Mouse (Mus musculus): ENCODE data around the gene Speg. TPM values are rescaled to one million over a fixed set of nuclear protein-coding genes. Genes with fewer than 3 reads are reported as not detected.
A peak's percentile ranks its signal among the peaks of the same experiment; 100 is the strongest.

Speg gene
- total RNA-seq, 4 experiments from 2014 or later = 131 to 145 (median 137) TPM

- DNase-seq (ENCODE audit: low spot score) = no peak
These were observed 9.5 kb upstream of the Speg start for GRCm38 (mm10) chr1:75365510-75366137.

DNA sequence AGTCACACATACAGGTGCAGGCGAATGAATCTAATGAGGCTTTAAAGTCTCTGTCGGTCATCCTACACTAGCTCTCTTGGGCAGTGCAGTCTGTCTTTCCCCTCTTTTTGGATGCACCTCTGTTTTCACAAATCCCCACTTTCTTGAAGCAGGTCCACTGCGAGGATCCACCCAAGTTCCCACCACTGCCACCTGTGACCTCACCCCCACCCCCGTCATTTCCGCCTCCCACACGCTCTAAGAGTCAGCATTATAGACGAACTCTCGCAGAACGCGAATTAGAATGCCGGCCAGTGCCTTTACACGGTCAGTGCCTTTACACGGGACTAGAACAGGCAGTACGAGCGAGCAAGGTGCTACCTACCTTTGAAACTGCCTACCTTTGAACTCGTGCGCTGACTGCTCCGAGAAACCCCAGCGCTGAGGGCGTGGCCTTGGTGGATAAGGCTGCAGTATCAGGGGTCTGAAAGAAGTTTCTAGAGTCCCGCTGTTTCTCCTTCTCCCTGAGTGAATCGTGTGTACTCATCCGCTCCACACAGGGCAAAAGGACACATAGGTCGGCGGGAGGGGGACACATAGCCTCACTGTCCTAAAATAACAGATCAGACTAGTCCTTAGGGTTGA is 5.6 kb upstream of the Speg start:
- no peak for DNase-seq (ENCODE audit: low spot score)

DNA sequence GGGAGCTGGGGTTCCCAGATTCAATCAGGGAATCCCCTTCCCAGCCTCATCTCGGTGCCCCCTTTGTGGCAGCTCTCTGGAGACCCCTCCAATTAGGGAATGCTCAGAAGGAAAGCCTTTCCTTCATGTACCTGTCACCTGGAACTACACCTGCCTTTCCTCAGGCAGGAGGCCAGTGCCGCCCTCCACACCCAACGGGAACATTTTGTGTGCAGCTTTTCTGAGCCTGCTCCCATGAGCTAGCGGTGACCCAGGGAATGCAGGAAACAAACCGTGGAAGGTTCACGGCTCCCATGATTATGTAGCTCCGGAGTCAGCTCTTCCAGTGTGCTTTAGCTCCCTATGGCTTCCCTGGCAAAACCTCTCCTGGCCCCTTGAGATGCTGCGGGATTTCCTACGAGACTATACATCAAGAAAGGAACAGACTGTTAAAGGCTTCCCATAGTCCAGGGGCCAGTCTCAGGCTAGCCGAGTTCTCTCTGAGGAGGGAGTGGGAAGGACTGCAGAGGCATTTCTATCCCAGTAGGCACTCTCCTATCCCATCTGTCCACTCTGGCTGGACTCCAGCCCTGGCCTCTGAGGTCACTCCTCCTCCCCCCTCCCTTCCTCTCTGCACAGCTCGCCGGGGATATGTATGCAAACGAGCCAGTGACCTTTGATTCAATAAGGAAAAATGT is 5.0 kb upstream of the Speg start:
- DNase-seq (ENCODE audit: low spot score) = peak; percentile 59

- DNase-seq (ENCODE audit: low spot score) = peak; percentile 63
These were observed 3.6 kb upstream of the Speg start for GRCm38 (mm10) chr1:75371317-75372095.

- DNase-seq (ENCODE audit: low spot score) = no peak
These were observed 2.6 kb upstream of the Speg start for GRCm38 (mm10) chr1:75372450-75372849.

DNA sequence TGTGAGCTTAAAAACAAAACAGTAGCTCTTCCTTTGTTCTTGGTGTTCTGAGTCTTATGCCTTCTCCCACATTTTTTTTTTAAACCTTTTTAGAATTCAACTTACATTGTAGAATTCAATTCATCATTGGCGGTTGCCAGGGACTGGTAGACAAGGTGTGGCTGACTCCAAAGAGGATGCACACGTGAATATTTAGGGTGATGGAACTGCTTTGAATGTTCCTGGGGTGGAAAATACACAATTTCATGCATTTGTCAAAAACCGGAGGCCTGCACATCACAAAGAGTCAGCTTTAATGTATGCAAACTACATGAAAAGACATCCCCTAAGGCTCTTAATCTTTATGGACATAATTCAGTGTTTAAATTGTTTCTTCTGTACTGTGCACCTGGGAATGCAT is 1.8 kb upstream of the Speg start:
- DNase-seq (ENCODE audit: low spot score) = no peak

- DNase-seq (ENCODE audit: low spot score) = no peak
These were observed 4.1 kb downstream of the Speg start for GRCm38 (mm10) chr1:75379196-75379595.

GRCm38 (mm10) chr1:75379931-75380330 is 4.8 kb downstream of the Speg start:
- no peak for DNase-seq (ENCODE audit: low spot score)

GRCm38 (mm10) chr1:75380951-75381350 is 5.9 kb downstream of the Speg start:
- no peak for DNase-seq (ENCODE audit: low spot score)

DNA sequence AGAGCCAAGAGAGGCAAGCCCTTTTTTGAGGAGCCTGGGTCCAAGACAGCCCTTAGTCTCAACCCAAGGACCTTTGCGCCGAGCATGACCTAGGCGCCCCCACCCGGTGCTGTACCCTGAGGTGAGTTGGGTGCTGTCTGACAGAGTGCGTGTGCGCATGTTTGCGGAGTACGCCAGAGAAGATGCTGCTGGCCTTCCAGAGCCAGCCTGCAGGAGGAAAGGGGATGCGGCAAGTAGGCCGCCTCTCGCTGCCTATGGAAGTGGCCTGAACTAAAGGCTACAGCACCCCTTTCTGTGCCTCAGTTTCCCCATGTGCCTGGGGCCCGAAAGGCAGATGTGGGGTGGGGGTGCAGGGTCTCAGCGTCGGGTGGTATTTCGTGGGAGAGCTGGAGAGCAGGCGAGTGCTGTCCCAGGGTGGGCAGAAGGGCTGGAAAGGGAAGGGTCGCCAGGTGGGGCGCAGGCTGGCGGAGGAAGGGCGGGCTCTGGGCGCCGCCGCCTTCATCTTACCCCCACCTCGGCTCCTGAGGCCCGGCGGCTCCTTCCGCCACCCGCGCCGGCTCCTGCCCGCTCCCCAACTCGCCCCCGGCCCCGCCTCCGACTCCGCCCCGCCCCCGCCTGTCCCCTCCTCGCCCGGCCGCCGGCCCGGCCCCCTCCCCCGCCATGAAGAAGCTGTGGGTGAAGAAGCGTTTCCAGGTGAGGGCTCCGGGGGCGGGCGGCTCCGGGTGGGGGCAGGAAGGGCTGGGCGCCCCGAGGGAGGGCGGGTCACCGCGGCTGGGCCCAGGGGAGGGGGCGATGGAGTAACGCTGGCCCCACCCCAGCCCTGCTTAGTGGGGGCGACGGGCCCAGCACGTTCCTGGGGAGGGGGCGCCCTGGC is 6.6 kb downstream of the Speg start:
- DNase-seq (ENCODE audit: low spot score) = no peak

- DNase-seq (ENCODE audit: low spot score) = no peak
These were observed 7.4 kb downstream of the Speg start for GRCm38 (mm10) chr1:75382356-75383071.

DNA sequence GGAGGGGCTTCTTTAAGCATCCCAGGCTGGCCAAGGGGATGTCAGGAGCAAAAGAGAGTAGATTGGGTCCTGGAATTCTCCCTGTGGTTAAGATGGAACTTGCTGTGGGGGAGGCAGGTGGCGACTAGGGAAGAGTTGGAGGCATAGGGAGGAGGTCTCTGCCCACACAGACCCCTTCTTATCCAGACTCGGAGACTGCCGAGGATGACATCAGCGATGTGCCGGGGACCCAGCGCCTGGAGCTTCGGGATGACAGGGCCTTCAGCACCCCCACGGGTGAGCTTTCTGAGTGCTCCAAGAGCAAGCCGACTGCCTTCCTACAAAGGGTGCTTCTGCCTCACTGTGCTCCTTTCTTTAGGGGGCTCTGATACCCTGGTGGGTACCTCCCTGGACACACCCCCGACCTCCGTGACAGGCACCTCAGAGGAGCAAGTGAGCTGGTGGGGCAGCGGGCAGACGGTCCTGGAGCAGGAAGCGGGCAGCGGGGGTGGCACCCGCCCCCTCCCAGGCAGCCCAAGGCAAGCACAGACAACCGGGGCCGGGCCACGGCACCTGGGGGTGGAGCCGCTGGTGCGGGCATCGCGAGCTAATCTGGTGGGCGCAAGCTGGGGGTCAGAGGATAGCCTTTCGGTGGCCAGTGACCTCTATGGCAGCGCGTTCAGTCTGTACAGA is 9.5 kb downstream of the Speg start:
- DNase-seq (ENCODE audit: low spot score) = no peak

GRCm38 (mm10) chr1:75385142-75385730 is 10.1 kb downstream of the Speg start:
- DNase-seq (ENCODE audit: low spot score) = no peak

- no peak for DNase-seq (ENCODE audit: low spot score)
These were observed 11.1 kb downstream of the Speg start for GRCm38 (mm10) chr1:75386149-75386548.

- no peak for DNase-seq (ENCODE audit: low spot score)
These were observed 12.4 kb downstream of the Speg start for GRCm38 (mm10) chr1:75387469-75387928.

DNA sequence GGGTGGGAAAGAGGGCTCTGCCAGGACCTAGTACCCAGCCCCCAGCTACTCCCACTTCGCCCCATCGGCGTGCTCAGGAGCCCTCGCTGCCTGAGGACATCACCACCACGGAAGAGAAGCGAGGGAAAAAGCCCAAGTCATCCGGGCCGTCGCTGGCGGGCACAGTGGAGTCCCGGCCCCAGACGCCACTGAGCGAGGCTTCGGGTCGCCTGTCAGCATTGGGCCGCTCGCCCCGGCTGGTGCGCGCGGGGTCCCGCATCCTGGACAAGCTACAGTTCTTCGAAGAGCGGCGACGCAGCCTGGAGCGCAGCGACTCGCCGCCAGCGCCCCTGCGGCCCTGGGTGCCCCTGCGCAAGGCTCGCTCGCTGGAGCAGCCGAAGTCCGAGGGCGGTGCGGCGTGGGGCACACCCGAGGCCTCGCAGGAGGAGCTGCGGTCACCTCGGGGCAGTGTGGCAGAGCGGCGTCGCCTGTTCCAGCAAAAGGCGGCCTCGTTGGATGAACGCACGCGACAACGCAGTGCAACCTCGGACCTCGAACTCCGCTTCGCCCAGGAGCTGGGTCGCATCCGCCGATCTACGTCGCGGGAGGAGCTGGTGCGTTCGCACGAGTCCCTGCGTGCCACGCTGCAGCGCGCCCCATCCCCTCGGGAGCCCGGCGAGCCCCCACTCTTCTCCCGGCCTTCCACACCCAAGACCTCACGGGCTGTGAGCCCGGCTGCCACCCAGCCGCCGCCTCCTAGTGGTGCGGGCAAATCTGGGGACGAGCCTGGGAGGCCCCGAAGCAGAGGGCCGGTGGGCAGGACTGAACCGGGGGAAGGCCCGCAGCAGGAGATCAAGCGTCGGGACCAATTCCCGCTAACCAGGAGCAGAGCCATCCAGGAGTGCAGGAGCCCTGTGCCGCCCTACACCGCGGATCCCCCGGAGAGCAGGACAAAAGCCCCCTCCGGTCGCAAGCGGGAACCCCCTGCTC is 13.1 kb downstream of the Speg start:
- DNase-seq (ENCODE audit: low spot score) = no peak

DNA sequence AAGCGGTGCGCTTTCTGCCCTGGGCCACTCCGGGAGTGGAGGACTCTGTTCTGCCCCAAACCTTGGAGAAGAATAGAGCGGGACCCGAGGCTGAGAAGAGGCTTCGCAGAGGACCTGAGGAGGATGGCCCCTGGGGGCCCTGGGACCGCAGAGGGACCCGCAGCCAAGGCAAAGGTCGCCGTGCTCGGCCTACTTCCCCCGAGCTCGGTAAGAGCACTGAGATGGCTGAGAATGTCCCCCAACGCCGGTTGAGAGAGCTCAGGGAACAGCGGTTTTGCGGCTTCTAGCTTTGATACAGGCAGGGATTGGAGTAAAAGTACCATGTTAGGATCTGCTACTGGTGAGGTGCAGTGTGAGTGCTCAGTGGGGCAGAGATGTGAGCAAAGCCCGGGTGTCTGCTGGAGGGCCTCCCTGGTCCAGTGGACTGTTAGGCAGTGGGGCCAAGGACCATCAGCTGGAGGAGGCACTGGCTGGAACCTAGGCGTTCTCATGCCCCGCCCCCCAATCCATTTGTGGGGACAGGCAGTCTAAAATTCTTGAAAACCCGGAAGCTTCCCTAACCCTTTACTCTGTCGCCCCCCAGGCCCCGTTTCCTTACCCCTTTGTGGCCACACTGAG is 13.9 kb downstream of the Speg start:
- no peak for DNase-seq (ENCODE audit: low spot score)

- DNase-seq (ENCODE audit: low spot score) = peak; percentile 77
These were observed 18.0 kb downstream of the Speg start for GRCm38 (mm10) chr1:75393139-75393538.

Data from heart, adult 8-10 months (tissue).